Comparison of ENCODE assay signal across 13 mouse cellular contexts in the genomic region with DNA sequence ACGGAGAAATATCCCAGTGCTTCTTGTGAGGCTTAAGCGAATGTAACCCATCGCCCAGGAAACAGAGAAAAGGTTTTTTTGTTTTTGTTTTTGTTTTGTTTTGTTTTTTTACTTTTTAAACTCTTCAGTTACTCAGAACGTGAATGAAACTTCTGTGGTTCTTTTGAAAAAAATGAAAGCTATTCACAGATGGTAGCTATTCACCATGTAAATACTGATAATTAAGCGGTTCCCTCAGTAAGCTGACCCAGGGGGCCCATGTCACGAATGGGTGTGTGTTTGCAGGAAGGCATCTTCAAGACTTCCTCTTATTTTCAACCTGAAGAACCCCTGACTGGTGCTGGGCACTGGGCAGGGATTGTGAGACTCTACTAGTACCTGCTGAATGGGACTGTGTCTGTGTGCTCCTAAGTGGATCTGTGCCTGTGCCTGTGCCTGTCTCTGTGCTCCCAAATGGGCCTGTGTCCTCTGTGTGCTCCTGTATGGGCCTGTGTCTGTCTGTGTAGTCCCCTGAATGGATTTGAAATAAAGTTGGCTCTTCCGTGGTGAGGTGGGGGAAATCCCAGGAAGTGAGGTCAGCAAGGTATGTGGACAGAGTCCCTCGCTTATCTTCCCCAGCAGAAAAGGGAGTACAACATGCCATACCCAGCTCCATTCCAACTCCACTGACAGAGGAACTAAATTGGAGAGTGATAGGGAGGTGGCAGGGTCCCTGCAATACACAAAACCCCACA. TPM values are rescaled to one million over a fixed set of nuclear protein-coding genes. Genes with fewer than 3 reads are reported as not detected.
DNase-seq lines count a peak whose midpoint lies in the region; ATAC-seq and TF ChIP-seq lines count a peak whose summit lies in the region.
"Had no signal": no experiment of that assay in that cellular context is flagged by ENCODE, and none has a peak within 500 bp of the region (broad histone marks: within the 10 kb centered on the region; RNA-seq: fewer than 3 reads in every experiment).

No protein-coding gene starts in this region.

- no peak for TF ChIP-seq POLR2A in MEL (IDR thresholded peaks at IDR 0.05; ENCODE audit: control insufficient read depth in 1 of 2, insufficient read depth in 1 of 2, low read depth in 1 of 2, low read length in 2 of 2, poor library complexity in 1 of 2)
- TF ChIP-seq POLR2A in liver, adult 2 months (IDR thresholded peaks at IDR 0.05; ENCODE audit: extremely low read depth, insufficient read depth, low read length), result no peak
- TF ChIP-seq POLR2A in small intestine, adult 2 months (IDR thresholded peaks at IDR 0.05; ENCODE audit: low read depth, low read length), result no peak

- no peak for DNase-seq in heart, postnatal 0 days (ENCODE audit: low spot score)
- no peak for DNase-seq in heart, postnatal 4 days
- DNase-seq in MEL (ENCODE audit: low read depth, low spot score), result peak; percentile 75
- no peak for DNase-seq in liver, adult 2 months (ENCODE audit: extremely low read depth, low read depth, low spot score)
- no peak for DNase-seq in urinary bladder, postnatal 25 days (ENCODE audit: low spot score)
- DNase-seq in adrenal gland, postnatal 36 days, result no peak
- no peak for DNase-seq in cerebellum, postnatal 10 days

- H3K9ac ChIP-seq in heart, postnatal 0 days (replicated peaks; ENCODE audit: low read depth, low read length), result no peak overlapping the region
- peak overlapping the region; percentile 6 for H3K9ac ChIP-seq in MEL (ENCODE audit: control insufficient read depth, low read depth, low read length, poor library complexity, severe bottlenecking)
- H3K9ac ChIP-seq in liver, adult 2 months (ENCODE audit: low read depth, low read length), result no peak overlapping the region; the same call in 1 of the 2 replicates
- H3K9ac ChIP-seq: embryonic facial prominence, embryonic 12.5 days had no signal

- peak; percentile 62 for ATAC-seq in heart, postnatal 0 days (ENCODE audit: insufficient read depth, low read depth)

- no peaks in the 10 kb centered on the region for H3K79me2 ChIP-seq in MEL (ENCODE audit: control insufficient read depth, insufficient read depth, low read length, poor library complexity)
- H3K79me2 ChIP-seq in liver, adult 2 months (ENCODE audit: control insufficient read depth, insufficient read depth, low read length), result no peaks in the 10 kb centered on the region

- TF ChIP-seq CTCF in heart, postnatal 0 days (IDR thresholded peaks at IDR 0.05; ENCODE audit: low read depth), result no peak
- no peak for TF ChIP-seq CTCF in MEL (IDR thresholded peaks at IDR 0.05 in 2 of 3, conservative IDR thresholded peaks at IDR 0.05 in 1 of 3; ENCODE audit: control insufficient read depth in 1 of 3, insufficient read depth in 1 of 3, low read depth in 2 of 3, low read length in 3 of 3, poor library complexity in 1 of 3, severe bottlenecking in 1 of 3)
- TF ChIP-seq CTCF in liver, adult 2 months (IDR thresholded peaks at IDR 0.05; ENCODE audit: low read depth, low read length), result no peak
- no peak for TF ChIP-seq CTCF in small intestine, adult 2 months (IDR thresholded peaks at IDR 0.05; ENCODE audit: extremely low read depth, insufficient read length, insufficient replicate concordance, low read depth, low read length)

- no peak for TF ChIP-seq EP300 in heart, postnatal 0 days (IDR thresholded peaks at IDR 0.05; ENCODE audit: low read depth)
- TF ChIP-seq EP300 in MEL (IDR thresholded peaks at IDR 0.05; ENCODE audit: low read depth in 1 of 2, low read length in 2 of 2), result peak; percentile 44 to 54; a peak in 2 of 4 replicates

- peak overlapping the region; percentile 58 for H3K27ac ChIP-seq in heart, postnatal 0 days (ENCODE audit: low read depth)
- peak overlapping the region; percentile 51 for H3K27ac ChIP-seq in MEL (ENCODE audit: control insufficient read depth, low read depth, low read length)
- peak overlapping the region; percentile 45 for H3K27ac ChIP-seq in liver, adult 2 months (replicated peaks; ENCODE audit: insufficient read depth, low read depth, low read length)
- H3K27ac ChIP-seq in small intestine, adult 2 months (ENCODE audit: insufficient read depth, low read depth, low read length), result peak overlapping the region; percentile 94
- H3K27ac ChIP-seq: embryonic facial prominence, embryonic 12.5 days had no signal

- H3K9me3 ChIP-seq in heart, postnatal 0 days (replicated peaks; ENCODE audit: control insufficient read depth, low read length), result no peaks in the 10 kb centered on the region
- no peaks in the 10 kb centered on the region for H3K9me3 ChIP-seq in MEL (replicated peaks; ENCODE audit: insufficient read depth, low read length)
- H3K9me3 ChIP-seq: embryonic facial prominence, embryonic 12.5 days had no signal

- 68% methylated on average over 8 of the region's 8 CpGs for WGBS in heart, postnatal 0 days
- WGBS in liver, adult 2 months, result 69% methylated on average over 8 of the region's 8 CpGs
- WGBS in small intestine, adult 2 months, result 46% methylated on average over 8 of the region's 8 CpGs

- no peak for TF ChIP-seq RAD21 in MEL (IDR thresholded peaks at IDR 0.05; ENCODE audit: low read depth, low read length)

- no peak overlapping the region for H3K4me3 ChIP-seq in heart, postnatal 0 days (ENCODE audit: low read depth, low read length)
- no peak overlapping the region for H3K4me3 ChIP-seq in MEL (ENCODE audit: control insufficient read depth in 1 of 2, insufficient read depth in 1 of 2, low read depth in 2 of 2, low read length in 2 of 2)
- no peak overlapping the region for H3K4me3 ChIP-seq in liver, adult 2 months (ENCODE audit: insufficient read depth, low read depth, low read length)
- H3K4me3 ChIP-seq in small intestine, adult 2 months (ENCODE audit: low read depth, low read length), result no peak overlapping the region; the same call in 1 of the 2 replicates
- H3K4me3 ChIP-seq: embryonic facial prominence, embryonic 12.5 days had no signal

- H3K4me2 ChIP-seq in heart, postnatal 0 days (ENCODE audit: low read depth, low read length), result no peak overlapping the region
- H3K4me2 ChIP-seq: embryonic facial prominence, embryonic 12.5 days; heart, embryonic 11.5 days had no signal

- no peaks in the 10 kb centered on the region for H3K27me3 ChIP-seq in heart, postnatal 0 days (ENCODE audit: control insufficient read depth, insufficient read depth, low read length)
- H3K27me3 ChIP-seq in MEL (ENCODE audit: control insufficient read depth in 1 of 2, insufficient read depth in 2 of 2, low read length in 2 of 2), result no peaks in the 10 kb centered on the region
- H3K27me3 ChIP-seq in liver, adult 2 months (ENCODE audit: control insufficient read depth, insufficient read depth, low read length), result no peaks in the 10 kb centered on the region
- no peaks in the 10 kb centered on the region for H3K27me3 ChIP-seq in small intestine, adult 2 months (ENCODE audit: control insufficient read depth, insufficient read depth, low read length)
- H3K27me3 ChIP-seq: embryonic facial prominence, embryonic 12.5 days had no signal

- no peaks in the 10 kb centered on the region for H3K36me3 ChIP-seq in heart, postnatal 0 days (replicated peaks; ENCODE audit: control insufficient read depth, insufficient read depth, low read length)
- H3K36me3 ChIP-seq in MEL (ENCODE audit: control insufficient read depth in 1 of 2, insufficient read depth in 2 of 2, low read length in 2 of 2), result peaks cover 0 to 35% of the 10 kb centered on the region in 2 experiments; a peak in 2 of 4 replicates
- no peaks in the 10 kb centered on the region for H3K36me3 ChIP-seq in liver, adult 2 months (ENCODE audit: control insufficient read depth, insufficient read depth, low read length)
- no peaks in the 10 kb centered on the region for H3K36me3 ChIP-seq in small intestine, adult 2 months (ENCODE audit: control insufficient read depth, insufficient read depth, low read length)
- H3K36me3 ChIP-seq: embryonic facial prominence, embryonic 12.5 days had no signal

- peaks cover 14% of the 10 kb centered on the region; the same call in 1 of the 2 replicates for H3K4me1 ChIP-seq in heart, postnatal 0 days (ENCODE audit: control insufficient read depth, insufficient read depth)
- H3K4me1 ChIP-seq in MEL (ENCODE audit: control insufficient read depth in 1 of 2, insufficient read depth in 2 of 2, low read length in 2 of 2), result peaks cover 29 to 42% of the 10 kb centered on the region in 2 experiments
- peaks cover 17% of the 10 kb centered on the region for H3K4me1 ChIP-seq in liver, adult 2 months (ENCODE audit: control insufficient read depth, insufficient read depth, low read length)
- peaks cover 39% of the 10 kb centered on the region; the same call in 1 of the 2 replicates for H3K4me1 ChIP-seq in small intestine, adult 2 months (ENCODE audit: control insufficient read depth, insufficient read depth, insufficient read length, low read length)

RNA-seq across cellular contexts. Expression of a gene that starts 38.1 kb away (rescaled TPM):
- total RNA-seq in heart, postnatal 0 days (2014; rRNA removed; ENCODE audit: low replicate concordance), result 32.6 and 42.6 TPM in 2 replicates
- 23.7 and 24.0 TPM in 2 replicates for polyA plus RNA-seq in heart, postnatal 0 days (2015; fragmentation: Nextera tagmentation; extraction: Ambion mirVana)
- 10 to 100 TPM; 50.3 to 56.0 TPM for total RNA-seq in heart, postnatal 4 days (2021)
- total RNA-seq in MEL (2012; rRNA removed), result 10.3 and 12.2 TPM in 2 replicates
- 10 to 100 TPM in 1 of 2 experiments, not detected in 1; 20.2 TPM for polyA plus RNA-seq in MEL (2012; ENCODE audit: insufficient read depth in 1 of 2, insufficient read length in 2 of 2, low read depth in 1 of 2, low replicate concordance in 2 of 2, missing spikeins in 1 of 2)
- total RNA-seq in liver, adult 2 months (2014; rRNA removed), result 26.4 and 28.3 TPM in 2 replicates
- 11.9 and 14.0 TPM in 2 replicates for polyA plus RNA-seq in liver, adult 2 months (2012; rRNA removed)
- 6.5 and 12.4 TPM in 2 replicates for polyA plus RNA-seq in small intestine, adult 2 months (2012; rRNA removed)
- 10 to 100 TPM; 67.0 to 83.7 TPM for total RNA-seq in adrenal gland, postnatal 36 days (2021)

RNA-seq across cellular contexts. Expression of a gene that starts 41.0 kb away (rescaled TPM):
- total RNA-seq in heart, postnatal 0 days (2014; rRNA removed; ENCODE audit: low replicate concordance), result 44.4 and 63.3 TPM in 2 replicates
- 89.0 and 99.4 TPM in 2 replicates for polyA plus RNA-seq in heart, postnatal 0 days (2015; fragmentation: Nextera tagmentation; extraction: Ambion mirVana)
- total RNA-seq in heart, postnatal 4 days (2021), result 10 to 100 TPM; 66.2 to 67.4 TPM
- 4.7 and 5.9 TPM in 2 replicates for total RNA-seq in MEL (2012; rRNA removed)
- 10 to 100 TPM in 1 of 2 experiments, not detected in 1; 14.6 TPM for polyA plus RNA-seq in MEL (2012; ENCODE audit: insufficient read depth in 1 of 2, insufficient read length in 2 of 2, low read depth in 1 of 2, low replicate concordance in 2 of 2, missing spikeins in 1 of 2)
- 7.3 and 9.5 TPM in 2 replicates for total RNA-seq in liver, adult 2 months (2014; rRNA removed)
- 5.0 and 5.1 TPM in 2 replicates for polyA plus RNA-seq in liver, adult 2 months (2012; rRNA removed)
- polyA plus RNA-seq in small intestine, adult 2 months (2012; rRNA removed), result 16.8 and 51.2 TPM in 2 replicates
- total RNA-seq in adrenal gland, postnatal 36 days (2021), result 100 to 1,000 TPM; 202 to 301 TPM

RNA-seq across cellular contexts. Expression of a gene that starts 55.4 kb away (rescaled TPM):
- total RNA-seq in heart, postnatal 0 days (2014; rRNA removed; ENCODE audit: low replicate concordance), result 2.4 TPM in 1 of 2 replicates, not detected in the other
- 0.27 TPM in 1 of 2 replicates, not detected in the other for polyA plus RNA-seq in heart, postnatal 0 days (2015; fragmentation: Nextera tagmentation; extraction: Ambion mirVana)
- total RNA-seq in heart, postnatal 4 days (2021), result not detected
- not detected in 2 replicates for total RNA-seq in MEL (2012; rRNA removed)
- not detected for polyA plus RNA-seq in MEL (2012; ENCODE audit: insufficient read depth in 1 of 2, insufficient read length in 2 of 2, low read depth in 1 of 2, low replicate concordance in 2 of 2, missing spikeins in 1 of 2)
- total RNA-seq in liver, adult 2 months (2014; rRNA removed), result 0.83 TPM in 1 of 2 replicates, not detected in the other
- polyA plus RNA-seq in liver, adult 2 months (2012; rRNA removed), result not detected in 2 replicates
- not detected in 2 replicates for polyA plus RNA-seq in small intestine, adult 2 months (2012; rRNA removed)
- not detected for total RNA-seq in adrenal gland, postnatal 36 days (2021)
- total RNA-seq: left cerebral cortex, adult 18-20 months had no signal
- polyA plus RNA-seq: embryonic facial prominence, embryonic 12.5 days; frontal cortex, adult 2 months; heart, embryonic 11.5 days; kidney, embryonic 14.5 days had no signal
